ENCODE assay signal across 9 mouse cellular contexts in the genomic region with DNA sequence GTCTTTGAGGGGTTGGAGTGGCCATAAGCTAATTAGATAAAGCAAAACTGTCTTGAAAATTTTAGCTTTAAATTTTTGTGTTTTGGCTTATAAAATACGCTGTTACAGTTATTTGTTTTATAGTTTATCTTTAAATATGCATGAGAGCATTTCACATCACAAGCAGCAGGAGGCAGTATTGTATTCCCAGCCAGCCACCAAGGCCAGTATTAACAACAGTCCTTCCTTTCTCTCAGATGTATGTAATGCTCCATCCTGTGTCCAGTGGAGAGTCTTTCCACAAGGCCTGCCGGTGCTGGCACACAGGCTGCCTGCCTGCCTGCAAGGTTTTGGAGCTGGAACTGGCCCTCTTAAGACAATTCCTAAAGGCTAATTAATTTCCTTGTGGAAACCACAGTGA. TPM values are rescaled to one million over a fixed set of nuclear protein-coding genes. Genes with fewer than 3 reads are reported as not detected.
DNase-seq lines count a peak whose midpoint lies in the region; ATAC-seq and TF ChIP-seq lines count a peak whose summit lies in the region.
"Had no signal": no experiment of that assay in that cellular context is flagged by ENCODE, and none has a peak within 500 bp of the region (broad histone marks: within the 10 kb centered on the region; RNA-seq: fewer than 3 reads in every experiment).

No protein-coding gene starts in this region.

- 67% methylated on average over 2 of the region's 2 CpGs for WGBS in hindbrain, embryonic 11.5 days
- WGBS in hindbrain, embryonic 16.5 days, result 52% methylated on average over 2 of the region's 2 CpGs

- H3K9me3 ChIP-seq in hindbrain, embryonic 11.5 days (ENCODE audit: control insufficient read depth, low read length), result no peaks in the 10 kb centered on the region
- H3K9me3 ChIP-seq in hindbrain, embryonic 16.5 days (ENCODE audit: control insufficient read depth, low read length), result no peaks in the 10 kb centered on the region
- H3K9me3 ChIP-seq in MEL (replicated peaks; ENCODE audit: insufficient read depth, low read length), result no peaks in the 10 kb centered on the region
- H3K9me3 ChIP-seq: heart, embryonic 10.5 days had no signal

- no peaks in the 10 kb centered on the region for H3K79me2 ChIP-seq in MEL (ENCODE audit: control insufficient read depth, insufficient read depth, low read length, poor library complexity)

- H3K4me2 ChIP-seq in hindbrain, embryonic 11.5 days (replicated peaks; ENCODE audit: low read depth, low read length), result no peak overlapping the region
- no peak overlapping the region for H3K4me2 ChIP-seq in hindbrain, embryonic 16.5 days (ENCODE audit: low read length)

- no peaks in the 10 kb centered on the region for H3K4me1 ChIP-seq in hindbrain, embryonic 11.5 days (replicated peaks; ENCODE audit: control insufficient read depth, insufficient read depth, low read length)
- H3K4me1 ChIP-seq in hindbrain, embryonic 16.5 days (ENCODE audit: control insufficient read depth, insufficient read depth, low read depth, low read length), result no peaks in the 10 kb centered on the region
- H3K4me1 ChIP-seq in MEL (ENCODE audit: control insufficient read depth in 1 of 2, insufficient read depth in 2 of 2, low read length in 2 of 2), result no peaks in the 10 kb centered on the region
- H3K4me1 ChIP-seq: heart, embryonic 10.5 days had no signal

- TF ChIP-seq EP300 in MEL (IDR thresholded peaks at IDR 0.05; ENCODE audit: low read depth in 1 of 2, low read length in 2 of 2), result no peak

- peak; percentile 44 to 80 (median 78) for TF ChIP-seq CTCF in MEL (IDR thresholded peaks at IDR 0.05 in 2 of 3, conservative IDR thresholded peaks at IDR 0.05 in 1 of 3; ENCODE audit: control insufficient read depth in 1 of 3, insufficient read depth in 1 of 3, low read depth in 2 of 3, low read length in 3 of 3, poor library complexity in 1 of 3, severe bottlenecking in 1 of 3)

- no peaks in the 10 kb centered on the region for H3K27me3 ChIP-seq in hindbrain, embryonic 11.5 days (ENCODE audit: control insufficient read depth, insufficient read depth, low read length)
- no peaks in the 10 kb centered on the region for H3K27me3 ChIP-seq in hindbrain, embryonic 16.5 days (replicated peaks; ENCODE audit: control insufficient read depth, insufficient read depth, low read length)
- no peaks in the 10 kb centered on the region for H3K27me3 ChIP-seq in MEL (ENCODE audit: control insufficient read depth in 1 of 2, insufficient read depth in 2 of 2, low read length in 2 of 2)

- TF ChIP-seq POLR2A in MEL (IDR thresholded peaks at IDR 0.05; ENCODE audit: control insufficient read depth in 1 of 2, insufficient read depth in 1 of 2, low read depth in 1 of 2, low read length in 2 of 2, poor library complexity in 1 of 2), result no peak

- H3K27ac ChIP-seq in hindbrain, embryonic 11.5 days (ENCODE audit: low read depth, low read length), result no peak overlapping the region
- H3K27ac ChIP-seq in hindbrain, embryonic 16.5 days (ENCODE audit: low read depth, low read length), result no peak overlapping the region
- H3K27ac ChIP-seq in MEL (ENCODE audit: control insufficient read depth, low read depth, low read length), result no peak overlapping the region
- H3K27ac ChIP-seq: heart, embryonic 10.5 days had no signal

- no peak for ATAC-seq in hindbrain, embryonic 11.5 days (ENCODE audit: low FRiP score)
- ATAC-seq in hindbrain, embryonic 16.5 days, result no peak
- peak; percentile 38 for ATAC-seq in granulocyte monocyte progenitor cell, adult 5-6 weeks (replicated peaks; ENCODE audit: poor library complexity, severe bottlenecking)

- H3K4me3 ChIP-seq in hindbrain, embryonic 11.5 days (ENCODE audit: low read depth, low read length), result no peak overlapping the region
- no peak overlapping the region for H3K4me3 ChIP-seq in hindbrain, embryonic 16.5 days (ENCODE audit: low read length)
- H3K4me3 ChIP-seq in MEL (ENCODE audit: control insufficient read depth in 1 of 2, insufficient read depth in 1 of 2, low read depth in 2 of 2, low read length in 2 of 2), result no peak overlapping the region
- H3K4me3 ChIP-seq: heart, embryonic 10.5 days had no signal

- no peaks in the 10 kb centered on the region for H3K36me3 ChIP-seq in hindbrain, embryonic 11.5 days (ENCODE audit: control insufficient read depth, insufficient read depth, low read length)
- H3K36me3 ChIP-seq in hindbrain, embryonic 16.5 days (ENCODE audit: control insufficient read depth, insufficient read depth, low read length), result peaks cover 26% of the 10 kb centered on the region
- no peaks in the 10 kb centered on the region for H3K36me3 ChIP-seq in MEL (ENCODE audit: control insufficient read depth in 1 of 2, insufficient read depth in 2 of 2, low read length in 2 of 2)

- no peak overlapping the region for H3K9ac ChIP-seq in hindbrain, embryonic 11.5 days (ENCODE audit: low read depth, low read length)
- H3K9ac ChIP-seq in hindbrain, embryonic 16.5 days (ENCODE audit: low read depth, low read length), result no peak overlapping the region
- H3K9ac ChIP-seq in MEL (ENCODE audit: control insufficient read depth, low read depth, low read length, poor library complexity, severe bottlenecking), result no peak overlapping the region

- peak; percentile 29 for DNase-seq in hindbrain, embryonic 11.5 days (ENCODE audit: low spot score)
- DNase-seq in 3T3-L1 (ENCODE audit: low read depth, low spot score) (peak; percentile 76), MEL (ENCODE audit: low read depth, low spot score) (peak; percentile 44)
- no peak for DNase-seq in spleen, postnatal 14 days (ENCODE audit: low spot score in 2 of 2)
- no peak for DNase-seq in kidney, postnatal 25 days
- DNase-seq in left cerebral cortex, adult 18-20 months (ENCODE audit: low spot score in 2 of 2), result no peak

- peak; percentile 73 for TF ChIP-seq RAD21 in MEL (IDR thresholded peaks at IDR 0.05; ENCODE audit: low read depth, low read length)

TF ChIP-seq in MEL, 35 proteins besides CTCF, POLR2A, EP300 and RAD21:
- TF ChIP-seq SMC3 (IDR thresholded peaks at IDR 0.05; ENCODE audit: low read depth, low read length) (peak; percentile 81), POLR2AphosphoS5 (IDR thresholded peaks at IDR 0.05; ENCODE audit: borderline replicate concordance, low read depth, low read length) (no peak), ZC3H11A (IDR thresholded peaks at IDR 0.05; ENCODE audit: low read depth, low read length) (peak; percentile 76)
TF ChIP-seq in MEL: peak in this region for 2.

RNA-seq across cellular contexts. Expression of a gene that starts 26.7 kb away (rescaled TPM):
- polyA plus RNA-seq in hindbrain, embryonic 11.5 days (2014; fragmentation: Nextera tagmentation; extraction: Ambion mirVana), result 47.5 and 55.7 TPM in 2 replicates
- 60.7 and 66.7 TPM in 2 replicates for polyA plus RNA-seq in hindbrain, embryonic 16.5 days (2015; fragmentation: Nextera tagmentation; extraction: Ambion mirVana)
- total RNA-seq in MEL (2012; rRNA removed), result 10.4 TPM in 2 replicates
- polyA plus RNA-seq in MEL (2012; ENCODE audit: insufficient read depth in 1 of 2, insufficient read length in 2 of 2, low read depth in 1 of 2, low replicate concordance in 2 of 2, missing spikeins in 1 of 2), result 10 to 100 TPM; 22.1 to 49.3 TPM
- total RNA-seq in granulocyte monocyte progenitor cell, adult 5-6 weeks (2014; fragmentation: Nextera tagmentation), result 14.3 and 17.9 TPM in 2 replicates
- total RNA-seq in granulocyte monocyte progenitor cell, adult 5-6 weeks (2017), result 15.2 and 19.6 TPM in 2 replicates
- total RNA-seq in left cerebral cortex, adult 18-20 months (2021), result 10 to 100 TPM; 98.0 to 98.1 TPM

RNA-seq across cellular contexts. Expression of a gene that starts 29.0 kb away (rescaled TPM):
- polyA plus RNA-seq in hindbrain, embryonic 11.5 days (2014; fragmentation: Nextera tagmentation; extraction: Ambion mirVana), result 21.9 and 23.2 TPM in 2 replicates
- 8.7 and 16.9 TPM in 2 replicates for polyA plus RNA-seq in hindbrain, embryonic 16.5 days (2015; fragmentation: Nextera tagmentation; extraction: Ambion mirVana)
- 8.1 and 9.3 TPM in 2 replicates for total RNA-seq in MEL (2012; rRNA removed)
- polyA plus RNA-seq in MEL (2012; ENCODE audit: insufficient read depth in 1 of 2, insufficient read length in 2 of 2, low read depth in 1 of 2, low replicate concordance in 2 of 2, missing spikeins in 1 of 2), result 10 to 100 TPM in 1 of 2 experiments, not detected in 1; 17.8 TPM
- 4.9 and 7.5 TPM in 2 replicates for total RNA-seq in granulocyte monocyte progenitor cell, adult 5-6 weeks (2014; fragmentation: Nextera tagmentation)
- 3.1 and 7.5 TPM in 2 replicates for total RNA-seq in granulocyte monocyte progenitor cell, adult 5-6 weeks (2017)
- 10 to 100 TPM; 64.4 to 69.2 TPM for total RNA-seq in left cerebral cortex, adult 18-20 months (2021)

Comparison
In these comparisons a context has a peak if more than half of its experiments do, and no peak if none do; other contexts are left out.
1. DNase-seq: peak in hindbrain, embryonic 11.5 days (single experiment), 3T3-L1 (single experiment) and MEL (single experiment); none in spleen, postnatal 14 days (0 of 2), kidney, postnatal 25 days (0 of 2) and left cerebral cortex, adult 18-20 months (0 of 2).